Mouse (Mus musculus) midbrain, embryonic 11.5 days (tissue): ENCODE measurements at regions not wholly inside any gene's neighbourhood (a gene's known extent, or its start where the extent isn't known, plus 50 kb on each side); places are given as distances from the start of the nearest gene placed in this dataset.
A peak's percentile ranks its signal among the peaks of the same experiment; 100 is the strongest.

ENCODE experiments used
- ATAC-seq: fragments of 200-750 bp; cut with Nextera tagmentation; 2 replicates; pipeline ENCODE4 v1.8.0; 2017; ENCODE audit warnings: moderate TSS enrichment, moderate library complexity; ENCODE audit not compliant: low FRiP score
- DNase-seq: peaks from one replicate; pipeline ENCODE4 v3.0.0; 2015; ENCODE audit warnings: low spot score; ENCODE audit errors: missing footprints
- H3K27ac ChIP-seq: fragments of 300-500 bp; sonication (generic); 2 replicates; pipeline ENCODE4 v1.5.1; 2014; ENCODE audit warnings: low read depth, low read length
- H3K27me3 ChIP-seq: fragments of 300-500 bp; sonication (generic); 2 replicates; pipeline ENCODE4 v1.6.1; 2014; ENCODE audit warnings: mild to moderate bottlenecking, low read length, moderate library complexity, mixed read lengths; ENCODE audit not compliant: control insufficient read depth, insufficient read depth
- H3K36me3 ChIP-seq: fragments of 300-500 bp; sonication (generic); 2 replicates; pipeline ENCODE4 v1.6.1; 2014; ENCODE audit warnings: mild to moderate bottlenecking, low read length, moderate library complexity, mixed read lengths; ENCODE audit not compliant: control insufficient read depth, insufficient read depth
- H3K4me1 ChIP-seq: fragments of 300-500 bp; sonication (generic); 2 replicates; pipeline ENCODE4 v1.6.1; 2014; ENCODE audit warnings: low read length; ENCODE audit not compliant: control insufficient read depth, insufficient read depth
- H3K4me2 ChIP-seq: fragments of 300-500 bp; sonication (generic); 2 replicates; pipeline ENCODE4 v1.6.1; 2014; ENCODE audit warnings: mild to moderate bottlenecking, moderate library complexity
- H3K4me3 ChIP-seq: fragments of 300-500 bp; sonication (generic); 2 replicates; pipeline ENCODE4 v1.5.1; 2014; ENCODE audit warnings: low read depth, low read length
- H3K9ac ChIP-seq: fragments of 300-500 bp; sonication (generic); 2 replicates; pipeline ENCODE4 v1.6.1; 2014; ENCODE audit warnings: low read length
- H3K9me3 ChIP-seq: fragments of 300-500 bp; sonication (generic); 2 replicates; pipeline ENCODE4 v1.6.1; 2016; ENCODE audit warnings: low read length; ENCODE audit not compliant: control insufficient read depth
- WGBS: fragments of 180-500 bp; shearing (Covaris S2); extraction: QIAGEN DNeasy Blood & Tissue Kit; methylation state at CpG from one replicate; pipeline ENCODE4 v1.1.7; 2014; 5-methylcytosine and 5-hydroxymethylcytosine counted together

GRCm38 (mm10) chr13:116527037-116527436 is 217.5 kb upstream of the Isl1 start:
- no peak overlapping the region for H3K4me3 ChIP-seq
- no peak for ATAC-seq
- H3K9me3 ChIP-seq = no peaks in the 10 kb centered on the region
- peak; percentile 23 for DNase-seq
- no peak overlapping the region for H3K9ac ChIP-seq
- peaks cover 3% of the 10 kb centered on the region; the same call in 1 of the 2 replicates for H3K4me1 ChIP-seq
- no peaks in the 10 kb centered on the region for H3K27me3 ChIP-seq
- WGBS = 80% methylated on average over 7 of the region's 7 CpGs
- H3K36me3 ChIP-seq = no peaks in the 10 kb centered on the region
- H3K4me2 ChIP-seq = no peak overlapping the region
- H3K27ac ChIP-seq = no peak overlapping the region

DNA sequence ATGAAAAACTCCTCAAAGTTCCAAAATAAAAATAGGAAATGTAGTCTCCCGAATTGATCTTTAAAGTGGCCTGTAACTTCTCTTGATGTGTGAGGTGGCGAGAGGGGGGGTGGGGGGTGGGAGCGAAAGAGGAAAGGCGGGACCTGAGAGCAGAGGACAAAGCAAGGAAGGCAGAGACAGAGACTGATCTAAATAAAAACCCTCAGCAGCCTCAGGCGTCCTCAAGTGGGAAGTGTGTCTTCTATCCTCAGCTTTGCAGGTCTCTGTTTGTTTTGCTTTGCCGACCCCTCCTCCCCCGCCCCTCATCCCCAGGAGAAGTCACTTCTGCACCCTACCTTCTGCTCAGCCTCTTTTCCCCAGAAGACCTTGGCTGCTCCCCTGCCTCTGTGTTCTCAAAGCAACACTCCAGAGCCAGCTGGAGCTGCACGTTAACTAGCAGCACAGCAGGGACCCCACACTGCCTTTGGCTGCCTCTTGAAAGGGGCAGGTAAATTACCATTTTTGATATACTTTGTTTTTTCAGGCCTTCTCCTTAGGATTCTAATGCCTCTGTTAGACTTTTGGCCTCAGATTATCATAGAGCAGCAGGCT is 214.3 kb upstream of the Isl1 start:
- Histone ChIP-seq H3K4me3 (no peak overlapping the region), H3K36me3 (no peaks in the 10 kb centered on the region), H3K27me3 (no peaks in the 10 kb centered on the region), H3K9me3 (no peaks in the 10 kb centered on the region), H3K4me1 (peaks cover 3% of the 10 kb centered on the region; the same call in 1 of the 2 replicates), H3K27ac (no peak overlapping the region), H3K9ac (peak overlapping the region; percentile 51; the same call in 1 of the 2 replicates), H3K4me2 (no peak overlapping the region; the same call in 1 of the 2 replicates)
- WGBS = 3% methylated on average over 8 of the region's 8 CpGs
- DNase-seq (peak; percentile 81), ATAC-seq (peak; percentile 78)

DNA sequence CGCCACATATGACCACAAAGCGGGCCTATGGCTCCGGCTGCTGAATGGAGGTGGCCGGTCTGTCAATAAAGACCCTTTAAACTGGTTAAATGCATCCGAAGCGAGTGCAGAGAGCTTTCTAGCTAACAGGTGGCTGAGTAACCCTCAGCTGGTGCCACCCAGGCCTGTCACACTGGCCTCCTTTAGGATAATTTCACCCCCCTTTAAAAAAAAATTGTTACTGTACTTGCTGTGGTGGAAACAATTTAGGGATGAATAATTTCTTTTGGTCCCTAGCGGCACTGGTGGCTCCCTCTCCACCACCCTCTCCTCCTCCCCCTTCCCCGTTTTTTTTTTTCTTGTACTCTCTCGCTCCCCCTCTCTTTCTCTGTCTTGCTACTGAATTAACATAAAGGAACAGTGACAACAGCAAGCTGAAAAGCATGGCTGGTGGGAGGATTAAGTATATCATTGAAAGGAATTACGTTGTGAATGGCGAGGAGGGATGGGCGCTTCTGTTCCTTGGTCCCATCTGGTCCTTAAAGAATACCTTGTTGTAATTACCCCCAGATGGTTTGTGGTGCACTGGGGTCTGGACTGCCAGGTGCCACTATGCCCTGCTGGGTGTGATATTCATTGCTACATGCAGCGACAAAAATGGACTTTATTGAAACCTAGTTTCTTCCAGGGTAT is 205.3 kb upstream of the Isl1 start:
- WGBS = 1% methylated on average over 13 of the region's 13 CpGs
- Histone ChIP-seq H3K27ac (peak overlapping the region; percentile 10; the same call in 1 of the 2 replicates), H3K9ac (no peak overlapping the region; the same call in 1 of the 2 replicates), H3K27me3 (no peaks in the 10 kb centered on the region), H3K36me3 (no peaks in the 10 kb centered on the region), H3K4me2 (peak overlapping the region; percentile 49), H3K4me1 (peaks cover 5% of the 10 kb centered on the region), H3K9me3 (no peaks in the 10 kb centered on the region), H3K4me3 (peak overlapping the region; percentile 20)
- peak; percentile 93 for ATAC-seq
- DNase-seq = peak; percentile 93

GRCm38 (mm10) chr13:116514256-116514639 is 204.8 kb upstream of the Isl1 start:
- no peaks in the 10 kb centered on the region for H3K9me3 ChIP-seq
- ATAC-seq = no peak
- peak overlapping the region; percentile 49 for H3K4me2 ChIP-seq
- WGBS = 28% methylated on average over 7 of the region's 7 CpGs
- H3K27ac ChIP-seq = peak overlapping the region; percentile 10; the same call in 1 of the 2 replicates
- peak overlapping the region; percentile 20 for H3K4me3 ChIP-seq
- DNase-seq = no peak
- no peaks in the 10 kb centered on the region for H3K27me3 ChIP-seq
- H3K36me3 ChIP-seq = no peaks in the 10 kb centered on the region
- peaks cover 5% of the 10 kb centered on the region for H3K4me1 ChIP-seq
- no peak overlapping the region; the same call in 1 of the 2 replicates for H3K9ac ChIP-seq

DNA sequence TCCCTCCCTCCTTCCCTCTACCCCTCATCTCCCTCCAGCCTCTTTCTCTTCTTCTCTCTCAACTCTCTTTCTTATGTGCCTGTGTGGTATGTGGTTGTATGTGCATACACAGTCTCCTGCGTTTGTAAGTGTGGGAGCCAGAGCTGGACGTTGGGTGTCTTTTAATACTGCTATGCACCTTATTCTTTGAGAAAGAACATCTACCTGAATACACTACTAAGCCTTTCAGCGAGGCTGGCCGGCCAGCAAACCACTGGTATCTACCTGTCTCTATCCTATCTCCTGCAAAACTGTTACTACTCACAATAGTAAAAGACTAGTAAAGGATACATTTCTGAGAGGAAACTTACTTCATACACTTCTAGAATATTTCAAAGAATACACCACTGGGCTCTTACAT is 202.9 kb upstream of the Isl1 start:
- no peak for ATAC-seq
- peak; percentile 79 for DNase-seq
- 72% methylated on average over 4 of the region's 4 CpGs for WGBS
- Histone ChIP-seq H3K4me2 (no peak overlapping the region), H3K4me1 (peaks cover 5% of the 10 kb centered on the region), H3K9me3 (no peaks in the 10 kb centered on the region), H3K27me3 (no peaks in the 10 kb centered on the region), H3K9ac (no peak overlapping the region), H3K4me3 (no peak overlapping the region), H3K36me3 (no peaks in the 10 kb centered on the region), H3K27ac (no peak overlapping the region)

DNA sequence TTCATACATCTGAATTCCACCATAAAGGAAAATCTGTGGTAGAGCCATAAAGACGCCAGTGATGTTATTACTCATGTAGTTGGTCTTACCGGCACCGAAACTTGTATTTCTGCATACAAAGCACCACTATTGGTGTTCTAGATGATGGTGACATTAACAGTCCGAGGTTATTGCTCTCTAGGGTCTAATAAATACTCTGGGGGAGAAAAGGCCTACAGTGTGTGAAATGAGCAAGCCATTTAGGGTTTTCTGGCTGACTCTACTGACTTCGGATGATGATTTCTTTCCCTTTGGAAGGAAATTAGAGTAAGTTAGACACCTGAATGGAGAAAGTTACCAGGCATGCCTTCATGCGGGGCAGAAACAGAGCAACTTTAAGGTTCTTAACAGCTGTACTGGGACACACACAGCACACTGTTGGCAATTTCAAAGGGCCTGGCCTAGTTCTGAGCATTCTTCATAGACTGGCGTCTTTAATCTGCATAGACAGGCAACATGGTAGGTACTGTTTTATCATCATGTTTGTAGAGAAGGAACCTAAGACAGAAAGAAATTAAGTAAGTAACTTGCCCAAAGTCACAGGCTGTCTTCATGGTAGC is 198.8 kb upstream of the Isl1 start:
- H3K36me3 ChIP-seq = no peaks in the 10 kb centered on the region
- no peaks in the 10 kb centered on the region for H3K9me3 ChIP-seq
- no peak overlapping the region for H3K9ac ChIP-seq
- no peak overlapping the region for H3K27ac ChIP-seq
- H3K4me2 ChIP-seq = no peak overlapping the region
- H3K4me3 ChIP-seq = no peak overlapping the region
- peak; percentile 6 for DNase-seq
- no peaks in the 10 kb centered on the region for H3K27me3 ChIP-seq
- no peaks in the 10 kb centered on the region for H3K4me1 ChIP-seq
- no peak for ATAC-seq
- WGBS = 87% methylated on average over 7 of the region's 7 CpGs

DNA sequence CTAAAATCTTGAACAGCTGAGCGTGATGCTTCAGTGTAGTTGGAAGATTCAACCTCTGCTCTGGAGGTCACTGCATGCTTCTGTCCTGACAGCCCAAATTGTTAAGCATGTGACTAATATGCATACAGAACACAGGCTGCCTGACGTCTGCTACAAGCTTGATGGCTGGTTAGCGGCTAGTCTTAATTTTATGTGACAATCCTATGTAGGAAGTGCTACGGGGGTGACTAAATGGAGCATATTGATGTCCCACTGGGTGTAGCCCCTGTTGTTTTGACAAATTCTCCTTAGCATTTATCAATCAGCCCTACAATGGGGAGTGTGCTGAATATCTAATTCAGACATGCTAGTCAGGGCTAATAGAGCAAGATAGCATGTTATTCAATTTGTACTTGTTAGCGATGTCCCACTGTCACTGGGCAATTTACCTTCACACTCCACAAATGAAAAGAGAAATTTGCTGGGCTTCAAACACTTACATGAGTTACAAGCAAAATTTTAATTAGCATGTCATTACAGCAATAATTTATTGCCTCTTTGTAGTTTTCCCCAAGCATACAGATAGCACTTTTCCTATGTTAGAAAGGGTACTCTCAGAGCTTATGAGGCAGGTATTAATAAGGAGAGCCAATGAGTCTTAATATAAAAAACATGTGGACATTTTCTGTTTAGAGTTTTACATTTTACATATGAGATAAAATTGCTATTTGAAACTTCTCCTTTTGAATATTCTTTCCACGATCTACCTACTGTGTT is 188.3 kb upstream of the Isl1 start:
- H3K27ac ChIP-seq = no peak overlapping the region; the same call in 1 of the 2 replicates
- H3K27me3 ChIP-seq = no peaks in the 10 kb centered on the region
- H3K4me2 ChIP-seq = no peak overlapping the region
- ATAC-seq = peak; percentile 74
- H3K9me3 ChIP-seq = no peaks in the 10 kb centered on the region
- no peak overlapping the region for H3K9ac ChIP-seq
- no peaks in the 10 kb centered on the region for H3K36me3 ChIP-seq
- H3K4me1 ChIP-seq = 0 out of 2 replicates have a peak, but pooled peaks cover 4% of the 10 kb centered on the region
- H3K4me3 ChIP-seq = no peak overlapping the region
- DNase-seq = peak; percentile 53
- 61% methylated on average over 6 of the region's 6 CpGs for WGBS

- WGBS = 31% methylated on average over 2 of the region's 2 CpGs
- Histone ChIP-seq H3K4me1 (0 out of 2 replicates have a peak, but pooled peaks cover 4% of the 10 kb centered on the region), H3K27me3 (no peaks in the 10 kb centered on the region), H3K36me3 (no peaks in the 10 kb centered on the region), H3K9me3 (no peaks in the 10 kb centered on the region), H3K9ac (no peak overlapping the region), H3K4me3 (no peak overlapping the region), H3K27ac (no peak overlapping the region), H3K4me2 (no peak overlapping the region)
- ATAC-seq (0 out of 2 replicates have a peak, but pooled peaks have one; percentile 38), DNase-seq (peak; percentile 82)
Observed at GRCm38 (mm10) chr13:116495641-116496040, 186.2 kb upstream of the Isl1 start.
